Mouse (Mus musculus) liver, embryonic 13.5 days (tissue): ENCODE results near the gene Slc39a11. TPM values are rescaled to one million over a fixed set of nuclear protein-coding genes. Genes with fewer than 3 reads are reported as not detected.

Experiments used
- ATAC-seq: fragments of 200-750 bp; cut with Nextera tagmentation; 2 replicates; pipeline ENCODE4 v1.8.0; 2017; ENCODE audit warnings: low read depth, mild to moderate bottlenecking, moderate number of reproducible peaks, moderate library complexity
- DNase-seq: peaks from one replicate; pipeline ENCODE4 v3.0.0; 2022
- H3K27ac ChIP-seq: fragments of 300-500 bp; sonication (generic); 2 replicates; pipeline ENCODE4 v1.5.1; 2015; ENCODE audit warnings: moderate library complexity, mild to moderate bottlenecking, inconsistent platforms
- H3K27me3 ChIP-seq: fragments of 300-500 bp; sonication (generic); 2 replicates; pipeline ENCODE4 v1.6.1; 2015; ENCODE audit warnings: mild to moderate bottlenecking, inconsistent platforms
- H3K36me3 ChIP-seq: fragments of 300-500 bp; sonication (generic); 2 replicates; pipeline ENCODE4 v1.6.1; 2015; ENCODE audit warnings: mild to moderate bottlenecking, inconsistent platforms
- H3K4me1 ChIP-seq: fragments of 300-500 bp; sonication (generic); replicated peaks from 2 replicates; pipeline ENCODE4 v1.6.1; 2015; ENCODE audit warnings: inconsistent platforms
- H3K4me2 ChIP-seq: fragments of 300-500 bp; sonication (generic); 2 replicates; pipeline ENCODE4 v1.6.1; 2015; ENCODE audit warnings: inconsistent platforms, mild to moderate bottlenecking, moderate library complexity
- H3K4me3 ChIP-seq: fragments of 300-500 bp; sonication (generic); replicated peaks from 2 replicates; pipeline ENCODE4 v1.5.1; 2015; ENCODE audit warnings: mild to moderate bottlenecking, inconsistent platforms
- H3K9ac ChIP-seq: fragments of 300-500 bp; sonication (generic); 2 replicates; pipeline ENCODE4 v1.6.1; 2015; ENCODE audit warnings: mild to moderate bottlenecking, inconsistent platforms
- H3K9me3 ChIP-seq: fragments of 300-500 bp; sonication (generic); replicated peaks from 2 replicates; pipeline ENCODE4 v1.6.1; 2016; ENCODE audit warnings: inconsistent platforms
- WGBS: fragments of 180-500 bp; shearing (Covaris S2); methylation state at CpG from one replicate; pipeline ENCODE4 v1.1.7; 2015; ENCODE audit not compliant: insufficient replicate concordance; 5-methylcytosine and 5-hydroxymethylcytosine counted together
- polyA plus RNA-seq: library from polyadenylated mRNA; unstranded; fragments of >200 nt; fragmentation: Nextera tagmentation; extraction: Ambion mirVana; gene quantifications from 2 replicates; pipeline ENCODE4 v1.2.1, GENCODE M21; 2015

Slc39a11 gene
- polyA plus RNA-seq, result 15.0 and 16.3 TPM in 2 replicates

GRCm38 (mm10) chr11:113649353-113650210, at the start of gene Slc39a11:
TSS of gene Slc39a11 (minus strand) at chr11:113650079.
- WGBS, result under 1% methylated on average over 90 of the region's 91 CpGs
- H3K9ac ChIP-seq, result peak within 1 kb of the TSS; percentile 96
- H3K36me3 ChIP-seq, result peaks cover 32% of the 10 kb centered on the region
- peak within 1 kb of the TSS; percentile 89 for H3K27ac ChIP-seq
- H3K9me3 ChIP-seq, result no peaks in the 10 kb centered on the region
- no peaks in the 10 kb centered on the region for H3K27me3 ChIP-seq
- DNase-seq (peak; percentile 50), ATAC-seq (peak; percentile 80)
- H3K4me2 ChIP-seq, result peak within 1 kb of the TSS; percentile 82
- peak within 1 kb of the TSS; percentile 95 for H3K4me3 ChIP-seq
- peaks cover 34% of the 10 kb centered on the region for H3K4me1 ChIP-seq

DNA sequence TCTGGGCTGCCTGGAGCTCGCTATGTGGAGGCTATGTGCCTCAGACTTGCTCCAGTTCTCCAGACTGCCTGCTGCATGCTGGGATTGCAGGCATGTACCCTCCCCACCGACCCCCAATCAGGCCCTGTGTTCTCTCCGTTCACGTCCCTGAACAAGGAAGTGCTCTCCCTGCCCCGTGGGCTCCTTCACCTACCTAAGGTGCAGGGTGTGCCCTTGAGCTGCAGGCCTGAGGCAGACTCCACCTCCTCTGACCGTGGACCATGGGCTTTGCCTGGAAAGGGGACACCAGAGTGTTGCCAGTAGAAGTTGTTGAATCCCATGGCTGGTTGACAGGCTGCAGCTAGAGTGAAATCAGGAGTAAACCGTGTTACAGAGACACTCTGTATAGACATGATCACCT, 49.8 kb upstream of the Slc39a11 start:
- H3K4me3 ChIP-seq, result no peak overlapping the region
- H3K9ac ChIP-seq, result no peak overlapping the region
- ATAC-seq, result no peak
- H3K27me3 ChIP-seq, result no peaks in the 10 kb centered on the region
- DNase-seq, result no peak
- no peaks in the 10 kb centered on the region for H3K9me3 ChIP-seq
- peaks cover 20% of the 10 kb centered on the region for H3K36me3 ChIP-seq
- no peak overlapping the region for H3K27ac ChIP-seq
- 76% methylated on average over 7 of the region's 7 CpGs for WGBS
- 0 out of 2 replicates have a peak, but pooled peaks cover 4% of the 10 kb centered on the region for H3K4me1 ChIP-seq
- no peak overlapping the region for H3K4me2 ChIP-seq

GRCm38 (mm10) chr11:113698013-113698545, 48.2 kb upstream of the Slc39a11 start:
- Histone ChIP-seq H3K36me3 (peaks cover 35% of the 10 kb centered on the region), H3K4me1 (0 out of 2 replicates have a peak, but pooled peaks cover 4% of the 10 kb centered on the region), H3K27me3 (no peaks in the 10 kb centered on the region), H3K4me2 (no peak overlapping the region), H3K9ac (no peak overlapping the region), H3K4me3 (no peak overlapping the region), H3K9me3 (no peaks in the 10 kb centered on the region), H3K27ac (no peak overlapping the region)
- WGBS, result 74% methylated on average over 12 of the region's 12 CpGs
- no peak for DNase-seq
- peak; percentile 37; the same call in 1 of the 2 replicates for ATAC-seq

DNA sequence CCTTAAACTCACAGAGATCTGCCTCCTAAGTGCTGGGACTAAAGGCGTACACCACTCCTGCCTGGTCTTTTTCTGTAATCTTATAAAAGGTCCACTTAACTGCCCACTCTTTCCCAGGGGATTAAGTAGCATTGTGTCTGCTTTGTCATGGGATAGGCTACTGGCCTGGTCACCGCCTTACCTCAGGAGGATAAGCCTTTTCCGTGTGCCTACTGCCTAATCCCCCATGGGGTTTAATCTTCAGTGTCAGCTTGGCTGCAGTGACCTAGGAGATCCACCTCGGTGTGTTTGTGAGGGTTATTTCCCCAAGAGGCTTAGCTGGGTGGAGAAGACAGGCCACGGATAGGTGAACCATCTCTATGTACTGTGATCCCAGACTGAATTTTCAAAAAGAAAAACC, 47.7 kb upstream of the Slc39a11 start:
- Histone ChIP-seq H3K4me1 (0 out of 2 replicates have a peak, but pooled peaks cover 4% of the 10 kb centered on the region), H3K4me3 (no peak overlapping the region), H3K27ac (no peak overlapping the region), H3K9me3 (no peaks in the 10 kb centered on the region), H3K36me3 (peaks cover 40% of the 10 kb centered on the region), H3K9ac (no peak overlapping the region), H3K27me3 (no peaks in the 10 kb centered on the region), H3K4me2 (no peak overlapping the region)
- peak; percentile 3; the same call in 1 of the 2 replicates for ATAC-seq
- 72% methylated on average over 5 of the region's 5 CpGs for WGBS
- DNase-seq, result no peak

DNA sequence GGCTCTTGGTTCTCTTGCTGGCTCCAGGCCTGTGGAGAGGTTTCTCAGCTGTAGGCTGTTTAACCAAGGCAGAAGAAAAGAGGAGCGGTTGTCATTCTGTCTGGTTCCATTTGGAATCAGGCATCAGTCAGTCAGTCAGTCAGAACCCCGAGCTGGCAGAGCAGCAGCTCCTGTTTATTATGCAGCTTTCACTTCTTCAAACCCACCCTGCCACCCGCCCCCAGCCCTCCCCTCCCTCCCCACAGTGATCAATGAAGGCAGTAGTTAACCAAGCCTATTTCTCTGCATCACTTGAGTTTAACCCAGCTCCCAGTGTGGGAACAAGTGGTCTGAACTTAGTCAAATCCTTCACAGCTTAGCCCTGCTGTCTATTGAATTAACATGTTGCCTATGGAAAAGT, 42.0 kb upstream of the Slc39a11 start:
- DNase-seq (no peak), ATAC-seq (no peak)
- Histone ChIP-seq H3K9ac (no peak overlapping the region), H3K4me1 (peaks cover 27% of the 10 kb centered on the region), H3K4me3 (no peak overlapping the region), H3K27ac (no peak overlapping the region), H3K4me2 (no peak overlapping the region), H3K27me3 (no peaks in the 10 kb centered on the region), H3K36me3 (peaks cover 85% of the 10 kb centered on the region), H3K9me3 (no peaks in the 10 kb centered on the region)
- 66% methylated on average over 3 of the region's 3 CpGs for WGBS

DNA sequence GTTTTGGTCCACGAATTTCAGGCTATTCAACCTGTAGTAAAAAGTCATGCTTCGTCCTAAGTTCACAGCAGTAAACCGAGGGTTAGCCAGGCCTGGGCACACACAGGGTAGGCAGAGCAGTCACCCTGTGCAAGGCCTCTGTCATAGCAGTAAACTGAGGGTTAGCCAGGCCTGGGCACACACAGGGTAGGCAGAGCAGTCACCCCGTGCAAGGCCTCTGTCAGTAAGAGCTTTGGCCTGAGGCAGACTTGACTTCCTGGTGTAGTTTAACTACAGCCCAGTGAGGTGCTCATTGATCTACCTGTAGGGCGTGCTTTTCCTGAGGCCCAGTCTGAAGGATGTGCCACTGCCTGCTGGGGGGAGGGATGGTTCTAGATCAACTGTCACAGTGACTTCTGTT, 41.4 kb upstream of the Slc39a11 start:
- Histone ChIP-seq H3K27me3 (no peaks in the 10 kb centered on the region), H3K4me1 (peaks cover 32% of the 10 kb centered on the region), H3K4me2 (no peak overlapping the region), H3K4me3 (no peak overlapping the region), H3K36me3 (peaks cover 83% of the 10 kb centered on the region), H3K9me3 (no peaks in the 10 kb centered on the region), H3K27ac (no peak overlapping the region), H3K9ac (no peak overlapping the region)
- ATAC-seq (no peak), DNase-seq (no peak)
- WGBS, result 77% methylated on average over 5 of the region's 5 CpGs

DNA sequence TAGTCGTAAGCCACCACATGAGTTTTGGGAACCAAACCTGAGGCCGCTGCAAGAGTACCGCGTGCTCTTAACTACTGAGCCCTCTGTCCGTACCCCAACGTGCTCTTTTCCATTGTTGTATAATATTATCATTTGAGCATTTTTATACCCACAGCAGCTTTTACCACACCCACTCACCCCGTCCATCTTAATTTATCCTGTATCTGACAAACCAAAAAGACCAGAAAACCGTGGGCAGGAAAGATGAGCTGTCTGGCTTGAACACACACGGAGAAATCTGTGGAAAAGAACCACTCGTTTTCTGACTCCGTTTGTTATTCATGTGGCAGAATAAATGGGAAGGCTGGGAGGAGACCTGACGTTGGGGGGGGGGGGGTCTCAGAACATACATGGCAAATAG, 40.6 kb upstream of the Slc39a11 start:
- Histone ChIP-seq H3K4me2 (no peak overlapping the region), H3K27ac (no peak overlapping the region), H3K4me1 (peaks cover 38% of the 10 kb centered on the region), H3K36me3 (peaks cover 77% of the 10 kb centered on the region), H3K4me3 (no peak overlapping the region), H3K9me3 (no peaks in the 10 kb centered on the region), H3K27me3 (no peaks in the 10 kb centered on the region), H3K9ac (no peak overlapping the region)
- WGBS, result 88% methylated on average over 12 of the region's 12 CpGs
- DNase-seq (no peak), ATAC-seq (no peak)

DNA sequence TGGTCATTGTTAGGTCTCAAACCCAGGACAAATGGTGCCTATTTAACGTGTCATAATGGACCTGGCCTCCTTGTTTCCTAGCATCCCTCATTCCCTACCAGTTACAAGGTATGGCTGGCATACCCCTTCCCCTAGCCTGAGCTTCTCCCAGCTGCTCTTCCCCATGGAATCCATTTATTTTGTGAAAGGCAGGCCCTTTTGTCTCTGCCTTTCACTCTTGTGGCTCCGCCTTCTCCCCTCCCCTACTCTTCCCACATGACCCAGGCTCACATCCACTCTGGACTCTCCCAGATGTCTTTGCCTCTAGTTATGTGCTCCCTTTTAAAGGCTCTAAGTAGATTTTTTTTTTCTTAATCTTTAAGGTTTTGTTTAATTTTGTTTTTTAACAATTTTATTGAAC, 37.2 kb upstream of the Slc39a11 start:
- Histone ChIP-seq H3K4me2 (no peak overlapping the region), H3K27me3 (no peaks in the 10 kb centered on the region), H3K9ac (no peak overlapping the region), H3K9me3 (no peaks in the 10 kb centered on the region), H3K4me3 (no peak overlapping the region), H3K27ac (peak overlapping the region; percentile 9; the same call in 1 of the 2 replicates), H3K36me3 (peaks cover 43% of the 10 kb centered on the region), H3K4me1 (peaks cover 53% of the 10 kb centered on the region)
- DNase-seq (no peak), ATAC-seq (no peak)
- WGBS, result 81% methylated on average over 2 of the region's 2 CpGs

GRCm38 (mm10) chr11:113684707-113685426, 35.0 kb upstream of the Slc39a11 start:
- peaks cover 61% of the 10 kb centered on the region for H3K4me1 ChIP-seq

GRCm38 (mm10) chr11:113683957-113684706, 34.3 kb upstream of the Slc39a11 start, which contains the start of the genes Fam104a and D11Wsu47e:
TSS of gene Fam104a (minus strand) at chr11:113684155.
TSS of gene D11Wsu47e (plus strand) at chr11:113684412.
- peak within 1 kb of the TSS; percentile 89 for H3K4me2 ChIP-seq
- no peaks in the 10 kb centered on the region for H3K27me3 ChIP-seq
- WGBS, result under 1% methylated on average over 73 of the region's 73 CpGs
- peak within 1 kb of the TSS; percentile 99 for H3K27ac ChIP-seq
- peak; percentile 83 for ATAC-seq
- H3K9me3 ChIP-seq, result no peaks in the 10 kb centered on the region
- peaks cover 21% of the 10 kb centered on the region for H3K36me3 ChIP-seq
- peak within 1 kb of the TSS; percentile 98 for H3K4me3 ChIP-seq
- H3K9ac ChIP-seq, result peak within 1 kb of the TSS; percentile 98
- peak; percentile 94 for DNase-seq
- peaks cover 62% of the 10 kb centered on the region for H3K4me1 ChIP-seq

More at GRCm38 (mm10) chr11:113684707-113685426, 35.0 kb upstream of the Slc39a11 start:
- Histone ChIP-seq H3K4me2 (peak overlapping the region; percentile 89), H3K4me3 (peak overlapping the region; percentile 98), H3K27ac (peak overlapping the region; percentile 99), H3K9ac (peak overlapping the region; percentile 98), H3K27me3 (no peaks in the 10 kb centered on the region), H3K36me3 (peaks cover 26% of the 10 kb centered on the region), H3K9me3 (no peaks in the 10 kb centered on the region)
- WGBS, result 33% methylated on average over 25 of the region's 25 CpGs
- ATAC-seq (no peak), DNase-seq (no peak)
